ENCODE assay signal across 8 mouse cellular contexts in the genomic region with DNA sequence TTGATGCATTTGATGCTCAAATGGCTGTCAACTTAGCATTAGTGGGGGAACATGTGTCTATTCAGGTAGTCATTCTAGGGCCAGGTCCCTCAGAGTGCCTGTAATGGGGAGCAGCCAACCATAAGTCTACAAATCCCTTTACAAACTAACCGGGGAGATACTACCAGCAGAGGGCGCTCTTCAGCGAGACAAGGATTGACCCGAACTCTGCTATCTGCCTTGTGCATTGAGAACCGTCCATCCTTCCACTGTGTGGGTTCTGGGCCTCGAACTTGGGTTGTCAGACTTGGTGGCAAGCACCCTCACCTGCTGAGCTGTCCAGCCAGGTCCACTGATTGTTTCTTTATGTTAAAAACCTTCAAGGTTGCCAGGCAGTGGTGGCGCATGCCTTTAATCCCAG. TPM values are rescaled to one million over a fixed set of nuclear protein-coding genes. Genes with fewer than 3 reads are reported as not detected.
A peak's percentile ranks its signal among the peaks of the same experiment; 100 is the strongest.
DNase-seq lines count a peak whose midpoint lies in the region; ATAC-seq lines count a peak whose summit lies in the region.

No protein-coding gene starts in this region.

- peaks cover 12% of the 10 kb centered on the region for H3K4me1 ChIP-seq in neural tube, embryonic 15.5 days
- H3K4me1 ChIP-seq in embryonic facial prominence, embryonic 11.5 days (ENCODE audit: control insufficient read depth, insufficient read depth, low read length): no peaks in the 10 kb centered on the region
- H3K4me1 ChIP-seq in liver, embryonic 13.5 days (replicated peaks): peaks cover 8% of the 10 kb centered on the region; the same call in 1 of the 2 replicates

- ATAC-seq in neural tube, embryonic 15.5 days (ENCODE audit: low FRiP score): no peak; the same call in 1 of the 2 replicates
- ATAC-seq in embryonic facial prominence, embryonic 11.5 days (replicated peaks; ENCODE audit: insufficient number of reproducible peaks, low FRiP score, low TSS enrichment, low read depth): peak; percentile 60; the same call in 1 of the 2 replicates
- ATAC-seq in liver, embryonic 13.5 days (ENCODE audit: low read depth): no peak

- H3K36me3 ChIP-seq in neural tube, embryonic 15.5 days: no peaks in the 10 kb centered on the region
- H3K36me3 ChIP-seq in embryonic facial prominence, embryonic 11.5 days (replicated peaks; ENCODE audit: control insufficient read depth, insufficient read depth, low read depth, low read length): no peaks in the 10 kb centered on the region
- no peaks in the 10 kb centered on the region for H3K36me3 ChIP-seq in liver, embryonic 13.5 days

- no peak overlapping the region for H3K4me2 ChIP-seq in neural tube, embryonic 15.5 days
- no peak overlapping the region for H3K4me2 ChIP-seq in embryonic facial prominence, embryonic 11.5 days (ENCODE audit: low read depth, low read length)
- H3K4me2 ChIP-seq in liver, embryonic 13.5 days: no peak overlapping the region

- WGBS in neural tube, embryonic 15.5 days: 22% methylated on average over 7 of the region's 7 CpGs
- WGBS in embryonic facial prominence, embryonic 11.5 days: 22% methylated on average over 7 of the region's 7 CpGs
- WGBS in liver, embryonic 13.5 days (ENCODE audit: insufficient replicate concordance): 14% methylated on average over 7 of the region's 7 CpGs

- no peak overlapping the region for H3K9ac ChIP-seq in neural tube, embryonic 15.5 days (replicated peaks)
- no peak overlapping the region for H3K9ac ChIP-seq in embryonic facial prominence, embryonic 11.5 days (replicated peaks; ENCODE audit: low read length)
- H3K9ac ChIP-seq in liver, embryonic 13.5 days: no peak overlapping the region

- no peak overlapping the region for H3K4me3 ChIP-seq in neural tube, embryonic 15.5 days (replicated peaks)
- H3K4me3 ChIP-seq in embryonic facial prominence, embryonic 11.5 days (ENCODE audit: low read depth, low read length): no peak overlapping the region
- no peak overlapping the region for H3K4me3 ChIP-seq in liver, embryonic 13.5 days (replicated peaks)

- H3K9me3 ChIP-seq in neural tube, embryonic 15.5 days (replicated peaks): no peaks in the 10 kb centered on the region
- no peaks in the 10 kb centered on the region for H3K9me3 ChIP-seq in embryonic facial prominence, embryonic 11.5 days (replicated peaks; ENCODE audit: control insufficient read depth, low read length)
- no peaks in the 10 kb centered on the region for H3K9me3 ChIP-seq in liver, embryonic 13.5 days (replicated peaks)

- H3K27ac ChIP-seq in neural tube, embryonic 15.5 days (replicated peaks): no peak overlapping the region
- H3K27ac ChIP-seq in embryonic facial prominence, embryonic 11.5 days (replicated peaks; ENCODE audit: low read depth, low read length): no peak overlapping the region
- no peak overlapping the region for H3K27ac ChIP-seq in liver, embryonic 13.5 days

- no peaks in the 10 kb centered on the region for H3K27me3 ChIP-seq in neural tube, embryonic 15.5 days (replicated peaks)
- H3K27me3 ChIP-seq in embryonic facial prominence, embryonic 11.5 days (ENCODE audit: control insufficient read depth, insufficient read depth, low read length): no peaks in the 10 kb centered on the region
- H3K27me3 ChIP-seq in liver, embryonic 13.5 days: peaks cover 4% of the 10 kb centered on the region; the same call in 1 of the 2 replicates

- peak; percentile 80 for DNase-seq in neural tube, embryonic 10.5 days (ENCODE audit: extremely low spot score, low spot score)
- peak; percentile 83 for DNase-seq in adrenal gland, postnatal 10 days
- DNase-seq in embryonic facial prominence, embryonic 11.5 days (ENCODE audit: low spot score): peak; percentile 87
- DNase-seq in induced T-regulatory cell, adult 2 months (ENCODE audit: low read depth): peak; percentile 93
- peak; percentile 56 for DNase-seq in liver, embryonic 13.5 days
- peak; percentile 90 for DNase-seq in retina, embryonic 14.5 days (ENCODE audit: low spot score)
- peak; percentile 90 for DNase-seq in thymus, postnatal 4 days

RNA-seq across cellular contexts. Expression of a gene that starts 23.1 kb away (rescaled TPM):
- polyA plus RNA-seq in neural tube, embryonic 15.5 days (2015; fragmentation: Nextera tagmentation; extraction: Ambion mirVana): 5.7 and 6.0 TPM in 2 replicates
- 10 to 100 TPM in 1 of 2 experiments, 1 to 10 TPM in 1; 5.8 to 25.4 TPM for total RNA-seq in adrenal gland, postnatal 10 days (2021)
- polyA plus RNA-seq in embryonic facial prominence, embryonic 11.5 days (2014; fragmentation: Nextera tagmentation; extraction: Ambion mirVana): 1.1 and 1.6 TPM in 2 replicates
- 1.5 and 1.7 TPM in 2 replicates for polyA plus RNA-seq in liver, embryonic 13.5 days (2015; fragmentation: Nextera tagmentation; extraction: Ambion mirVana)
